9 mouse cellular contexts compared by ENCODE assay signal in the genomic region with DNA sequence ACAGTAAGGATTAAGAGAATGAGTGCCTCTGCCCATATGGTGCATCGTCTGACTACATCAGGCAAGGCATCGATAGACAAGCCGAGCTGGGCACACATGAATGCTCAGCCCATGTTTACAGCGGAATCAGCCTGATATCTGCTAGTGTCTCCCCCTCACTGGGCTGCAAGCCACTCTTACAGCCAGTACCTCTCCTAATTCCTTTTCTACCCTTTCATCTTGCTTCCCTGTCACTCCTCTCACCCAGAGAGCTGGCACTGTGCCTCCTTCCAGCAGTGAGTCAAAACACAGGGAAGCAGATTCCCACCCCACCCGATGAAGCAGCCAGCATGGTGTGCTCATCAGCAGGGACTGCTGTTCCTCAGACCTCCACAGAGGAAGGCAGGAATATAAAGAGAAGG.
A peak's percentile ranks its signal among the peaks of the same experiment; 100 is the strongest.
DNase-seq lines count a peak whose midpoint lies in the region; ATAC-seq and TF ChIP-seq lines count a peak whose summit lies in the region.
"Had no signal": no experiment of that assay in that cellular context is flagged by ENCODE, and none has a peak within 500 bp of the region (broad histone marks: within the 10 kb centered on the region; RNA-seq: fewer than 3 reads in every experiment).

No protein-coding gene starts in this region.

- no peak overlapping the region for H3K4me3 ChIP-seq in lung, postnatal 0 days (ENCODE audit: low read depth, low read length)
- no peak overlapping the region for H3K4me3 ChIP-seq in liver, postnatal 0 days (ENCODE audit: low read depth, low read length)

- 56% methylated on average over 5 of the region's 5 CpGs for WGBS in lung, postnatal 0 days
- WGBS in liver, postnatal 0 days (ENCODE audit: insufficient replicate concordance): 81% methylated on average over 5 of the region's 5 CpGs

- H3K36me3 ChIP-seq in lung, postnatal 0 days (ENCODE audit: insufficient read depth, low read length): no peaks in the 10 kb centered on the region
- no peaks in the 10 kb centered on the region for H3K36me3 ChIP-seq in liver, postnatal 0 days (replicated peaks; ENCODE audit: insufficient read depth, low read length)
- H3K36me3 ChIP-seq: G1E had no signal

- no peaks in the 10 kb centered on the region for H3K4me1 ChIP-seq in lung, postnatal 0 days (ENCODE audit: insufficient read depth, low read depth, low read length)
- no peaks in the 10 kb centered on the region for H3K4me1 ChIP-seq in liver, postnatal 0 days (ENCODE audit: insufficient read depth)

- TF ChIP-seq EP300 in lung, postnatal 0 days (IDR thresholded peaks at IDR 0.05): no peak
- TF ChIP-seq EP300 in liver, postnatal 0 days (IDR thresholded peaks at IDR 0.05; ENCODE audit: low read depth): no peak

- ATAC-seq in lung, postnatal 0 days: no peak
- no peak for ATAC-seq in liver, postnatal 0 days

- TF ChIP-seq CTCF in lung, postnatal 0 days (IDR thresholded peaks at IDR 0.05): no peak
- no peak for TF ChIP-seq CTCF in liver, postnatal 0 days (IDR thresholded peaks at IDR 0.05; ENCODE audit: low read depth)

- no peak overlapping the region for H3K9ac ChIP-seq in lung, postnatal 0 days (replicated peaks; ENCODE audit: low read depth)
- H3K9ac ChIP-seq in liver, postnatal 0 days (replicated peaks): no peak overlapping the region

- peak; percentile 3 for DNase-seq in lung, postnatal 25 days (ENCODE audit: low spot score)
- no peak for DNase-seq in lung, postnatal 0 days (ENCODE audit: low spot score)
- DNase-seq in cerebellum, postnatal 4 days (ENCODE audit: low spot score in 2 of 2): peak; percentile 29 to 54
- peak; percentile 44 to 63 for DNase-seq in layer of hippocampus, postnatal 10 days (ENCODE audit: low spot score in 2 of 2)
- peak; percentile 78 for DNase-seq in right cerebral cortex, adult 18-20 months
- no peak for DNase-seq in kidney, adult 9 months
- DNase-seq in kidney, postnatal 25 days: no peak
- DNase-seq in liver, postnatal 0 days: no peak

- no peak overlapping the region for H3K4me2 ChIP-seq in lung, postnatal 0 days (replicated peaks; ENCODE audit: low read depth, low read length)
- no peak overlapping the region for H3K4me2 ChIP-seq in liver, postnatal 0 days (ENCODE audit: low read depth, low read length)

- H3K27me3 ChIP-seq in lung, postnatal 0 days (replicated peaks; ENCODE audit: insufficient read depth, low read length): no peaks in the 10 kb centered on the region
- no peaks in the 10 kb centered on the region for H3K27me3 ChIP-seq in liver, postnatal 0 days (ENCODE audit: insufficient read depth, low read length)

- H3K9me3 ChIP-seq in lung, postnatal 0 days (ENCODE audit: low read length): no peaks in the 10 kb centered on the region
- H3K9me3 ChIP-seq in liver, postnatal 0 days (ENCODE audit: low read length): no peaks in the 10 kb centered on the region

- H3K27ac ChIP-seq in lung, postnatal 0 days (ENCODE audit: low read length): no peak overlapping the region
- H3K27ac ChIP-seq in liver, postnatal 0 days (ENCODE audit: low read depth): no peak overlapping the region

Comparison
In these comparisons a context has a peak if more than half of its experiments do, and no peak if none do; other contexts are left out.
1. DNase-seq: peak in lung, postnatal 25 days (single experiment), cerebellum, postnatal 4 days (2 of 2), layer of hippocampus, postnatal 10 days (2 of 2) and right cerebral cortex, adult 18-20 months (single experiment); none in lung, postnatal 0 days (single experiment), kidney, adult 9 months (single experiment), kidney, postnatal 25 days (0 of 2) and liver, postnatal 0 days (single experiment).